Mouse (Mus musculus) cerebellum, adult 2 months (tissue): ENCODE data around the gene Fgfr3.

Experiments used
- CTCF ChIP-seq: fragments of 200-500 bp; IDR thresholded peaks from 2 replicates; pipeline ENCODE4 v1.5.1; 2011; ENCODE audit warnings: low read depth, mild to moderate bottlenecking, control low read depth, low read length, moderate library complexity, borderline replicate concordance; ENCODE audit not compliant: insufficient read depth
- POLR2A ChIP-seq: fragments of 200-500 bp; IDR thresholded peaks from 2 replicates; pipeline ENCODE4 v1.6.1; 2011; ENCODE audit warnings: low read length, control low read depth, borderline replicate concordance; ENCODE audit not compliant: insufficient read depth

DNA sequence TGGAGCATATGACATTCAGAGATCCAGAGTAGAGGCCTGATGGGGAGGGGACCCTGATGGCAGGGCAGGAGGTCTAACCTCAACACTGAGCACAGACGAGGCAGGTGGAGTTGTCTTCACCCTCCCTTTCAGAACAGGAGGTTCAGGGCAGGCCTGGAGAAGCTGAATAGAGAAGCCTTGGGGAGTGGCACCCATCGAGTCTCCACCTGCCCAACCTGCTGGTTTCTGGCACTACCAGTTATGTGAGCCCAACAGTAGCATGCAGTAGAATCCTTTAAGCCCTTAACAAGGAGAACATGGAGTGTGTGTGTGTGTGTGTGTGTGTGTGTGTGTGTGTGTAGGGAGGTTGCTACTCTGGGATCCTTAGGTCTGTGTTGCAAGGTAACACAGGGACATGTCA is 8.9 kb upstream of the Fgfr3 start:
- TF ChIP-seq CTCF = no peak
- TF ChIP-seq POLR2A = no peak
